Mouse (Mus musculus) small intestine, adult 2 months (tissue): Measurements from ENCODE around the gene Map7.

Experiments
- CTCF ChIP-seq: fragments of 200-500 bp; IDR thresholded peaks from 2 replicates; pipeline ENCODE4 v1.5.1; 2012; ENCODE audit warnings: low read depth, mild to moderate bottlenecking, control low read depth, inconsistent platforms, low read length, moderate library complexity, mixed read lengths; ENCODE audit not compliant: insufficient replicate concordance, insufficient read length; ENCODE audit errors: extremely low read depth
- POLR2A ChIP-seq: fragments of 200-500 bp; IDR thresholded peaks from 2 replicates; pipeline ENCODE4 v1.6.1; 2012; ENCODE audit warnings: low read depth, mild to moderate bottlenecking, control low read depth, inconsistent platforms, low read length, moderate library complexity

GRCm38 (mm10) chr10:20160914-20161313, 12.6 kb downstream of the Map7 start:
- TF ChIP-seq CTCF = no peak
- no peak for TF ChIP-seq POLR2A
